Mouse (Mus musculus) MEL (cell line): ENCODE data around the gene Rabgap1l.

ENCODE experiments used
- CTCF ChIP-seq, 3 experiments: IDR thresholded peaks in 2 of 3; conservative IDR thresholded peaks in 1 of 3; 2 replicates each; pipeline ENCODE4 v1.5.1; 2011 to 2012; ENCODE audit warnings: low read length in 3 of 3, low read depth in 2 of 3, mild to moderate bottlenecking in 2 of 3, improper control_type of control experiment in 1 of 3, inconsistent platforms in 1 of 3, mixed read lengths in 1 of 3, moderate library complexity in 1 of 3; ENCODE audit not compliant: control insufficient read depth in 1 of 3, insufficient read depth in 1 of 3, poor library complexity in 1 of 3, severe bottlenecking in 1 of 3
- E2F4 ChIP-seq: IDR thresholded peaks from 2 replicates; pipeline ENCODE4 v1.6.1; 2011; ENCODE audit warnings: low read depth, low read length, improper control_type of control experiment, borderline replicate concordance
- EP300 ChIP-seq, 2 experiments: IDR thresholded peaks; 2 replicates each; pipeline ENCODE4 v1.6.1; 2011; ENCODE audit warnings: improper control_type of control experiment in 2 of 2, low read length in 2 of 2, low read depth in 1 of 2, mild to moderate bottlenecking in 1 of 2
- GATA1 ChIP-seq: IDR thresholded peaks from 2 replicates; pipeline ENCODE4 v1.6.1; 2011; ENCODE audit warnings: low read depth, low read length, improper control_type of control experiment
- HCFC1 ChIP-seq: IDR thresholded peaks from 2 replicates; pipeline ENCODE4 v1.6.1; 2012; ENCODE audit warnings: low read depth, mild to moderate bottlenecking, inconsistent platforms, low read length, improper control_type of control experiment, moderate library complexity
- MAFK ChIP-seq: IDR thresholded peaks from 2 replicates; pipeline ENCODE4 v1.6.1; 2011; ENCODE audit warnings: low read depth, mild to moderate bottlenecking, low read length, improper control_type of control experiment, borderline replicate concordance
- MEF2A ChIP-seq: IDR thresholded peaks from 2 replicates; pipeline ENCODE4 v1.6.1; 2014; ENCODE audit warnings: low read depth, mild to moderate bottlenecking, inconsistent platforms, low read length, improper control_type of control experiment; ENCODE audit not compliant: poor library complexity, insufficient replicate concordance, severe bottlenecking; ENCODE audit errors: extremely low read depth
- MXI1 ChIP-seq: IDR thresholded peaks from 2 replicates; pipeline ENCODE4 v1.6.1; 2011; ENCODE audit warnings: mild to moderate bottlenecking, low read depth, low read length, improper control_type of control experiment
- POLR2A ChIP-seq, 2 experiments: IDR thresholded peaks; 2 replicates each; pipeline ENCODE4 v1.6.1; 2011 to 2012; ENCODE audit warnings: low read length in 2 of 2, mild to moderate bottlenecking in 2 of 2, control low read depth in 1 of 2, improper control_type of control experiment in 1 of 2, low read depth in 1 of 2, moderate library complexity in 1 of 2; ENCODE audit not compliant: control insufficient read depth in 1 of 2, insufficient read depth in 1 of 2, poor library complexity in 1 of 2
- TAL1 ChIP-seq: IDR thresholded peaks from 2 replicates; pipeline ENCODE4 v1.6.1; 2012; ENCODE audit warnings: mild to moderate bottlenecking, inconsistent platforms, low read length, moderate library complexity, mixed read lengths
- TCF12 ChIP-seq: IDR thresholded peaks from 2 replicates; pipeline ENCODE4 v1.6.1; 2014; ENCODE audit warnings: low read depth, mild to moderate bottlenecking, inconsistent platforms, low read length, improper control_type of control experiment, moderate library complexity
- ZMIZ1 ChIP-seq: IDR thresholded peaks from 2 replicates; pipeline ENCODE4 v1.6.1; 2012; ENCODE audit warnings: low read depth, mild to moderate bottlenecking, inconsistent platforms, low read length, improper control_type of control experiment, moderate library complexity

- no peak for TF ChIP-seq POLR2A (IDR thresholded peaks at IDR 0.05; ENCODE audit: control insufficient read depth in 1 of 2, insufficient read depth in 1 of 2, low read depth in 1 of 2, low read length in 2 of 2, poor library complexity in 1 of 2)
- TF ChIP-seq TAL1: no peak
- no peak for TF ChIP-seq ZMIZ1
- TF ChIP-seq GATA1: peak; percentile 56
- no peak for TF ChIP-seq MXI1
- no peak for TF ChIP-seq CTCF (IDR thresholded peaks at IDR 0.05 in 2 of 3, conservative IDR thresholded peaks at IDR 0.05 in 1 of 3; ENCODE audit: control insufficient read depth in 1 of 3, insufficient read depth in 1 of 3, low read depth in 2 of 3, low read length in 3 of 3, poor library complexity in 1 of 3, severe bottlenecking in 1 of 3)
- TF ChIP-seq MEF2A: peak; percentile 75; the same call in 1 of the 2 replicates
- peak in 1 of 2 experiments; percentile 51; a peak in 1 of 4 replicates for TF ChIP-seq EP300 (IDR thresholded peaks at IDR 0.05; ENCODE audit: low read depth in 1 of 2, low read length in 2 of 2)
- peak; percentile 35; the same call in 1 of the 2 replicates for TF ChIP-seq TCF12
- TF ChIP-seq HCFC1: no peak
- TF ChIP-seq MAFK: no peak
- TF ChIP-seq E2F4: no peak
Observed at GRCm38 (mm10) chr1:160839095-160839494, 46.1 kb upstream of the Rabgap1l start.
